Mouse (Mus musculus) layer of hippocampus, postnatal 36 days (tissue): ENCODE measurements around the gene Atrnl1. TPM values are rescaled to one million over a fixed set of nuclear protein-coding genes. Genes with fewer than 3 reads are reported as not detected.
"Not testable (repeated sequence)": the region's sequence is repeated elsewhere in the genome, so short reads cannot be mapped to it uniquely, and the experiment has no call there.

Experiments used
- DNase-seq, 2 experiments: peaks; one replicate each; pipeline ENCODE4 v3.0.0; 2022
- total RNA-seq, 2 experiments: library from RNA; stranded (reverse); gene quantifications; 2 replicates each; pipeline ENCODE4 v1.2.3; 2021

Atrnl1 gene
- total RNA-seq, 2 experiments from 2014 or later = 67.3 to 71.1 TPM

GRCm38 (mm10) chr19:57970342-57970895 lies 359.6 kb downstream of the Atrnl1 start:
- DNase-seq = no peak

GRCm38 (mm10) chr19:57975201-57975600 lies 364.4 kb downstream of the Atrnl1 start:
- no peak for DNase-seq

GRCm38 (mm10) chr19:57985918-57986900 lies 375.4 kb downstream of the Atrnl1 start:
- DNase-seq = no peak

- no peak for DNase-seq
Observed at GRCm38 (mm10) chr19:57987696-57988393, 377.0 kb downstream of the Atrnl1 start.

- DNase-seq = no peak
Observed at GRCm38 (mm10) chr19:57988559-57989093, 377.8 kb downstream of the Atrnl1 start.

GRCm38 (mm10) chr19:57991099-57991760 lies 380.4 kb downstream of the Atrnl1 start:
- DNase-seq = no peak

GRCm38 (mm10) chr19:57994174-57994833 lies 383.5 kb downstream of the Atrnl1 start:
- DNase-seq = not testable (repeated sequence)

- DNase-seq = no peak
Observed at GRCm38 (mm10) chr19:57995015-57995414, 384.2 kb downstream of the Atrnl1 start.

GRCm38 (mm10) chr19:57997961-57998360 lies 387.1 kb downstream of the Atrnl1 start:
- no peak for DNase-seq

GRCm38 (mm10) chr19:58011636-58012035 lies 400.8 kb downstream of the Atrnl1 start:
- no peak for DNase-seq

- no peak for DNase-seq
Observed at GRCm38 (mm10) chr19:58015741-58016140, 404.9 kb downstream of the Atrnl1 start.

- no peak for DNase-seq
Observed at GRCm38 (mm10) chr19:58016561-58017453, 406.0 kb downstream of the Atrnl1 start.

GRCm38 (mm10) chr19:58017468-58017867 lies 406.6 kb downstream of the Atrnl1 start:
- DNase-seq = no peak

- no peak for DNase-seq
Observed at GRCm38 (mm10) chr19:58018698-58019097, 407.9 kb downstream of the Atrnl1 start.

GRCm38 (mm10) chr19:58021514-58022284 lies 410.9 kb downstream of the Atrnl1 start:
- no peak for DNase-seq

- DNase-seq = no peak
Observed at GRCm38 (mm10) chr19:58023216-58023825, 412.5 kb downstream of the Atrnl1 start.

GRCm38 (mm10) chr19:58025053-58025452 lies 414.2 kb downstream of the Atrnl1 start:
- no peak for DNase-seq

GRCm38 (mm10) chr19:58029661-58030060 lies 418.8 kb downstream of the Atrnl1 start:
- no peak for DNase-seq

- DNase-seq = no peak
Observed at GRCm38 (mm10) chr19:58033241-58033640, 422.4 kb downstream of the Atrnl1 start.
